Mouse (Mus musculus): ENCODE data around the gene Kif21b. TPM values are rescaled to one million over a fixed set of nuclear protein-coding genes. Genes with fewer than 3 reads are reported as not detected.

Kif21b gene
- total and polyA plus RNA-seq, 3 experiments = 0.78 to 2.7 (median 0.98) TPM

GRCm38 (mm10) chr1:136220037-136220871, 89.1 kb downstream of the Kif21b start:
- Histone ChIP-seq H3K27me3 (ENCODE audit: control insufficient read depth, insufficient read depth, low read length) (no peaks in the 10 kb centered on the region), H3K9ac (ENCODE audit: low read depth, low read length) (no peak overlapping the region), H3K27ac (no peak overlapping the region), H3K36me3 (ENCODE audit: control insufficient read depth, insufficient read depth, low read length) (no peaks in the 10 kb centered on the region), H3K4me1 (ENCODE audit: control insufficient read depth, insufficient read depth, low read length) (no peaks in the 10 kb centered on the region), H3K79me2 (replicated peaks; ENCODE audit: control insufficient read depth, insufficient read depth, low read length) (no peaks in the 10 kb centered on the region), H3K4me3 (no peak overlapping the region)
- DNase-seq = no peak
- WGBS = 66% methylated on average over 10 of the region's 10 CpGs
- TF ChIP-seq CTCF (IDR thresholded peaks at IDR 0.05) (no peak), POLR2A (IDR thresholded peaks at IDR 0.05; ENCODE audit: insufficient read depth, low read depth, low read length) (no peak), EP300 (IDR thresholded peaks at IDR 0.05; ENCODE audit: insufficient read depth, low read depth, low read length) (no peak)
- intact Hi-C loops (cut with DNase I) = no loop called here

DNA sequence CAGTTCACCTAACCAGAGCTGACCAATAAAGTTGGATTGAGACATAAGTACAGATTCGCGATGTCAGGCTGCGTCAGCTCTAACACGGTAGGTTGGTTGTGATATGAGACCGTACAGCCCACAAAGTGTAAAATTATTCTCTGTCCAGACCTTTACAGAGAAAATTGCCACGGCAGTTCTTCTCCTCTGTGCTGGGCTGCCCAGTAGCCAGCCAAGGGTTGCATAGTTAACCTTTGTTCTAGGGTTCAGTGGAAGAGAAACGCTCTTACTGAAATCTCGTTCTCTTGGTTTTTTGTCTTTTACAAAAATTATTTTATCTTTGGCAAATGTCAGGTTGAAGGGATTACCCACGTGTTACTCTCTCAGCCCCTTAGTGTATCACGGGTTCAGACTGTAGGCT, 91.2 kb downstream of the Kif21b start:
- Histone ChIP-seq H3K27ac (no peak overlapping the region), H3K9ac (ENCODE audit: low read depth, low read length) (no peak overlapping the region), H3K27me3 (ENCODE audit: control insufficient read depth, insufficient read depth, low read length) (no peaks in the 10 kb centered on the region), H3K4me3 (no peak overlapping the region), H3K36me3 (ENCODE audit: control insufficient read depth, insufficient read depth, low read length) (no peaks in the 10 kb centered on the region), H3K79me2 (replicated peaks; ENCODE audit: control insufficient read depth, insufficient read depth, low read length) (no peaks in the 10 kb centered on the region), H3K4me1 (ENCODE audit: control insufficient read depth, insufficient read depth, low read length) (no peaks in the 10 kb centered on the region)
- no peak for TF ChIP-seq EP300 (IDR thresholded peaks at IDR 0.05; ENCODE audit: insufficient read depth, low read depth, low read length)
- TF ChIP-seq POLR2A (IDR thresholded peaks at IDR 0.05; ENCODE audit: insufficient read depth, low read depth, low read length) = no peak
- no peak for TF ChIP-seq CTCF (IDR thresholded peaks at IDR 0.05)
- DNase-seq = no peak
- WGBS = 85% methylated on average over 10 of the region's 10 CpGs
- intact Hi-C loops (cut with DNase I) = no loop called here

DNA sequence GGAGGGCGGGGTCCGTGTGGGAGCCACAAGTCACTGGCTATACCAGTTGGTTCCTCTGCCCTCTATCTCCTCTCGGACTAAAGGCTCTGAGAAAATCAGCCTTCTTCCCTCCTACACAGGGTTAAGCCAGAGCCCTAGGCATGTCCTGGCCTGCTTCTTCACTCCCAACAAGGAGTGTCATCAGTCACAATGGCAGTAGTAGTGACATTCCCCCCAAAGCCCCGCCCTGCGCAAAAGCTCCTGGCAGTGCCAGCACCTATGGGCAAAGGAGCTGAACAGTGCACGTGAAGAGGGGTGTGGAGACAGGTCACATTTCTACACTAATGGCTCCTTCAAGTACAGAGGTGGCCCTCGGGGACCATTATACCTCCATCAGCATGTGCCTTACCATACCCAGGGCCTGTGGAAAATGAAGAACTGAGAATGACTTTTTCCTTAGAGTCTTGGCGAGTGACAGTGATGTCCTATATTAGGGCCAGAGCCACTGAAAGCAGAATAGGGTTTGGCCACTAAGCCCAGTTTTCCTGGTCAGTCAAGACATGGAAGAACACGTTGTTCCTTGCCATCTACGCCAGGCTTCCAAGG, 92.7 kb downstream of the Kif21b start:
- no peaks in the 10 kb centered on the region for H3K36me3 ChIP-seq (ENCODE audit: control insufficient read depth, insufficient read depth, low read length)
- H3K27me3 ChIP-seq (ENCODE audit: control insufficient read depth, insufficient read depth, low read length) = no peaks in the 10 kb centered on the region
- intact Hi-C loops (cut with DNase I) = no loop called here
- H3K27ac ChIP-seq = no peak overlapping the region
- H3K79me2 ChIP-seq (replicated peaks; ENCODE audit: control insufficient read depth, insufficient read depth, low read length) = no peaks in the 10 kb centered on the region
- H3K9ac ChIP-seq (ENCODE audit: low read depth, low read length) = no peak overlapping the region
- H3K4me1 ChIP-seq (ENCODE audit: control insufficient read depth, insufficient read depth, low read length) = no peaks in the 10 kb centered on the region
- 86% methylated on average over 10 of the region's 10 CpGs for WGBS
- TF ChIP-seq POLR2A (IDR thresholded peaks at IDR 0.05; ENCODE audit: insufficient read depth, low read depth, low read length) = no peak
- TF ChIP-seq EP300 (IDR thresholded peaks at IDR 0.05; ENCODE audit: insufficient read depth, low read depth, low read length) = no peak
- no peak for TF ChIP-seq CTCF (IDR thresholded peaks at IDR 0.05)
- DNase-seq = no peak
- no peak overlapping the region for H3K4me3 ChIP-seq

DNA sequence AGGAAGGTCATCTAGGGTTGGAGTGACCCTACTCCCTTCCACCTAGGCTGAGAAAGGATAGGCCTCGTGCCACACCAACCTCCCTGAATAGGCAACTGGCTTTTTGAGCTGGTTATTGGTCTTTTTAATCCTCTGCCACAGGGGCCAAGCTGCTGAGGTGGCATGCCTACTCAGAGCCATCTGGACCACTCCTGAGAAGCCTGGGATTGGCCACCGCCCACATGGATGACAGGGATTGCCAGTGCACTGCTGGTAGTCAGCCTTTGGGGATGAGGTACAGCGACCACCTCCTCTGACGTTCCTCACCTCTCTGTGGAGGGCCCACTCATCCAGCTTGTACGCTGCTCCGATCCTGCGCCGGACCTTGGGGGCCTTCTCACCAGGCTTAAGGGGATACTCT, 94.7 kb downstream of the Kif21b start:
- H3K4me3 ChIP-seq = no peak overlapping the region
- WGBS = 93% methylated on average over 8 of the region's 8 CpGs
- DNase-seq = no peak
- intact Hi-C loops (cut with DNase I) = no loop called here
- TF ChIP-seq CTCF (IDR thresholded peaks at IDR 0.05) (no peak), EP300 (IDR thresholded peaks at IDR 0.05; ENCODE audit: insufficient read depth, low read depth, low read length) (no peak), POLR2A (IDR thresholded peaks at IDR 0.05; ENCODE audit: insufficient read depth, low read depth, low read length) (no peak)
- H3K27ac ChIP-seq = no peak overlapping the region
- no peaks in the 10 kb centered on the region for H3K79me2 ChIP-seq (replicated peaks; ENCODE audit: control insufficient read depth, insufficient read depth, low read length)
- H3K36me3 ChIP-seq (ENCODE audit: control insufficient read depth, insufficient read depth, low read length) = no peaks in the 10 kb centered on the region
- no peaks in the 10 kb centered on the region for H3K4me1 ChIP-seq (ENCODE audit: control insufficient read depth, insufficient read depth, low read length)
- H3K9ac ChIP-seq (ENCODE audit: low read depth, low read length) = no peak overlapping the region
- H3K27me3 ChIP-seq (ENCODE audit: control insufficient read depth, insufficient read depth, low read length) = peaks cover 2% of the 10 kb centered on the region

GRCm38 (mm10) chr1:136226626-136227025, 95.4 kb downstream of the Kif21b start:
- Histone ChIP-seq H3K4me3 (no peak overlapping the region), H3K4me1 (ENCODE audit: control insufficient read depth, insufficient read depth, low read length) (no peaks in the 10 kb centered on the region), H3K27ac (no peak overlapping the region), H3K9ac (ENCODE audit: low read depth, low read length) (no peak overlapping the region), H3K27me3 (ENCODE audit: control insufficient read depth, insufficient read depth, low read length) (peaks cover 4% of the 10 kb centered on the region), H3K79me2 (replicated peaks; ENCODE audit: control insufficient read depth, insufficient read depth, low read length) (no peaks in the 10 kb centered on the region), H3K36me3 (ENCODE audit: control insufficient read depth, insufficient read depth, low read length) (no peaks in the 10 kb centered on the region)
- DNase-seq = no peak
- no peak for TF ChIP-seq CTCF (IDR thresholded peaks at IDR 0.05)
- no peak for TF ChIP-seq POLR2A (IDR thresholded peaks at IDR 0.05; ENCODE audit: insufficient read depth, low read depth, low read length)
- no peak for TF ChIP-seq EP300 (IDR thresholded peaks at IDR 0.05; ENCODE audit: insufficient read depth, low read depth, low read length)
- 84% methylated on average over 8 of the region's 8 CpGs for WGBS
- intact Hi-C loops (cut with DNase I) = no loop called here

Other genes starting within 250 kb of the Kif21b start
- not detected for gene Pkp1, start 212.2 kb upstream of the Kif21b start, total RNA-seq (2021)
- gene Pkp1, start 212.2 kb upstream of the Kif21b start, polyA plus RNA-seq (2012; rRNA removed) = 0.03 and 0.16 TPM in 2 replicates
- gene Igfn1, start 125.0 kb upstream of the Kif21b start, total RNA-seq (2021) = not detected
- gene Igfn1, start 125.0 kb upstream of the Kif21b start, polyA plus RNA-seq (2012; rRNA removed) = not detected in 2 replicates
- gene Tmem9, start 123.2 kb upstream of the Kif21b start, total RNA-seq (2021) = 10 to 100 TPM; 11.1 to 13.1 TPM
- gene Tmem9, start 123.2 kb upstream of the Kif21b start, polyA plus RNA-seq (2012; rRNA removed) = 28.6 and 47.8 TPM in 2 replicates
- gene Ascl5, start 80.6 kb upstream of the Kif21b start, total RNA-seq (2021) = not detected
- gene Ascl5, start 80.6 kb upstream of the Kif21b start, polyA plus RNA-seq (2012; rRNA removed) = not detected in 2 replicates
- 1 to 10 TPM; 8.0 to 9.1 TPM for gene Cacna1s, start 78.6 kb upstream of the Kif21b start, total RNA-seq (2021)
- gene Cacna1s, start 78.6 kb upstream of the Kif21b start, polyA plus RNA-seq (2012; rRNA removed) = 11.4 and 12.4 TPM in 2 replicates
- not detected for gene Mroh3, start 81.4 kb downstream of the Kif21b start, total RNA-seq (2021)
- not detected in 2 replicates for gene Mroh3, start 81.4 kb downstream of the Kif21b start, polyA plus RNA-seq (2012; rRNA removed)
- gene Inava, start 102.9 kb downstream of the Kif21b start, total RNA-seq (2021) = not detected
- 0.29 TPM in 1 of 2 replicates, not detected in the other for gene Inava, start 102.9 kb downstream of the Kif21b start, polyA plus RNA-seq (2012; rRNA removed)
- not detected for gene Gpr25, start 129.5 kb downstream of the Kif21b start, total RNA-seq (2021)
- not detected in 2 replicates for gene Gpr25, start 129.5 kb downstream of the Kif21b start, polyA plus RNA-seq (2012; rRNA removed)
- 10 to 100 TPM; 21.2 to 21.3 TPM for gene Camsap2, start 214.7 kb downstream of the Kif21b start, total RNA-seq (2021)
- 4.3 and 7.4 TPM in 2 replicates for gene Camsap2, start 214.7 kb downstream of the Kif21b start, polyA plus RNA-seq (2012; rRNA removed)

All from heart, adult 2 months (tissue).